Mouse (Mus musculus) natural killer cell, adult 2 months (primary cell): ENCODE results near the gene Bphl.
A peak's percentile ranks its signal among the peaks of the same experiment; 100 is the strongest.

Source experiments
- DNase-seq, 2 experiments: peaks; one replicate each; pipeline ENCODE4 v3.0.0; 2022; ENCODE audit warnings: low spot score in 2 of 2

Gene Bphl

GRCm38 (mm10) chr13:34088201-34088649, 50.8 kb downstream of the Bphl start:
- peak in 1 of 2 experiments; percentile 12 for DNase-seq

- no peak for DNase-seq
Measured at GRCm38 (mm10) chr13:34088871-34089288, 51.5 kb downstream of the Bphl start.

- no peak for DNase-seq
Measured at GRCm38 (mm10) chr13:34089358-34089757, 52.0 kb downstream of the Bphl start.

DNA sequence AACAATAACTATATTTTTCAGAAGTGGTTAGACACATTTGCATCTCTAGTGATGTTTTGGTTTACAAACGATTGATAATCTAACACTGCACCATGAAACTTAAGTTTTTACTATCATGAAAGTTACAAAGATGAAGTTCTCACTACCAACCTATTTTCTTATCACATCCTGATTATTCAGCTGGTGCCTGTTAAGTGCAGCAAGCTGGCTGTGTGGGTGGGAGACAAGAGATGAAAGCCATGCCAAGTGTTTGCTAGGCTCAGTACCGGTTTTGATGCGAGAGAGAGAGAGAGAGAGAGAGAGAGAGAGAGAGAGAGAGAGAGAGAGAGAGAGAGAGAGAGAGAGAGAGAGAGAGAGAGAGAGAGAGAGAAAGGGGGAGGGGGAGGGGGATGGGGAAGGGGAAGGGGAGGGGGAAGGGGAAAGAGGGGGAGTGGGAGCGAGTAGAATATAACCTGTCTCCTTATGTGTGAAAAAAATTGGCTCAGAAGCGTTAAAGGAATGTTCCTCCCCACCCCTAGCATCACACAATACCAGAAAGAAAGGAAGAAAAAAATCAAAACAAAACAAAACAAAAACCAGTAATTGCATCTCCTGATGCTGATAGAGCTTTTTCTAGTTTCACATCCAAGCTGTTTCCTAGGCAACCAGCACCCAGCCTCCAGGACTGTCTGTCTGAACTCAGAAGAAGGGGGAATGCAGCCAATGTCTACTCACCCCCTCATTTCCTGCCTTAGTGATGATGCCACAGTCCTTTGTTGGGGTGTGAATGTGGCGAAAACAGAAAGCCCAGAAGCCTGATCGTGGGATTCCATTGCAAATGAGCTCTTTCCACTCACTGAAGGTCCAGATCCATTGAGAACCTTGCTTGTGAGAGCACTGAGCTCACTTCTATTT, 58.4 kb downstream of the Bphl start:
- peak; percentile 17 to 27 for DNase-seq

DNA sequence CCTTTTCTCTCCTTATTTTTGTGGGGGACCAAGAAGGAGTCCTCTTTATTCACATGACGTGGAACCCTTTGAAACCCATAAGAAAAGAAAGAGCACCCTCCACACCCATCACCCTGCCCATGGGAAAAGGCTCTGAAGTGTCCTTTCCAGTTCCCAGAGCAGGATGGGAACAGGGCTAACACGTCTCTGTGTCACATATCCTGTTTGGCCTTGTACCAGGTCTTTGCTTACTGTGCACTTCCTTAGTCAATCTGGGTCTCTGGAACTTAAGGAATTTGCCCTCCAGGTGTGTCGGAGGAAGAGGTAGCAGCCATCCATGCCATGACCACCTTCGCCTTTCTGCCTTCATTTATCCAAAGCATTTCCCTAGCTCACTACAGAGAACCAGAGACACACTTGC, 59.1 kb downstream of the Bphl start:
- DNase-seq: no peak

DNA sequence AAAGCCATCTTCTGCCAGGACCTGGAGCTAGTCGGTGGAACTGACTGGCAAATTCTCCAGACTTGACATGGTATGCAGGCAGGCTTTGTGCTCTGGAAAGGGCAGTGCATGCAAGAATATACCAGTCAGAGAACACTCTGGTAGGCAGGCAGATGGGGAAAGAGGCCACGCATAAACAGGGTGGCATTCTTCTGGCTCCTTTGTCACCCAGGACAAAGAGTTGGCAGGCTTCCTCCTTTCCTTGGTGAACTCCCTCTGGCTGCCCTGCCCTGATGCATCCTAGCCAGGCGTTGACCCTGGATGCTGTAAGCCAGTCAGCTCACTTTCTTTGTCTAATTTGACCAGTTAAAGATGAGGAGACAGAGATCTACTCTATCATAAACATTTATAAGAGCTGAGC, 59.7 kb downstream of the Bphl start:
- no peak for DNase-seq

GRCm38 (mm10) chr13:34100733-34101132, 63.3 kb downstream of the Bphl start:
- DNase-seq: no peak

- DNase-seq: no peak
Measured at GRCm38 (mm10) chr13:34101247-34101646, 63.9 kb downstream of the Bphl start.

- DNase-seq: no peak
Measured at GRCm38 (mm10) chr13:34101908-34102307, 64.5 kb downstream of the Bphl start.

DNA sequence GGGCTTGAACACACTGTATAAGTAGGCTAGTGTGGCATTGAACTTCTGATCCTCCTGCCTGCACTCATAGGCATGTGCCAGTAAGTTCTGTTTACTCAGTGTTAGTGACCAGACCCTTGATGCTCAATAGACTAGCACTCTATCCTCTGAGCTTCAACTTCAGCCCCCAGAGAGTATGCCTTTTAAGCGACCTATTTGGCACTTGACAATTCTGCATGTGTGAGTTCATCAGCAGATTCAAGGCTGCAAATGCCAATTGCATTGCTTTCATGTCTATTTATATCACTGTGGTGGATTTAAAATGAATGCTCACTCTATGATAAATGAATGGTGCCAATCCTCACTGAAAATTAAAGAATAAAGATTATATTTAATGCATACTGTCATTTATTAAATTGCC, 68.0 kb downstream of the Bphl start:
- no peak for DNase-seq

- no peak for DNase-seq
Measured at GRCm38 (mm10) chr13:34106256-34106655, 68.9 kb downstream of the Bphl start.

GRCm38 (mm10) chr13:34106999-34107398, 69.6 kb downstream of the Bphl start:
- DNase-seq: no peak

DNA sequence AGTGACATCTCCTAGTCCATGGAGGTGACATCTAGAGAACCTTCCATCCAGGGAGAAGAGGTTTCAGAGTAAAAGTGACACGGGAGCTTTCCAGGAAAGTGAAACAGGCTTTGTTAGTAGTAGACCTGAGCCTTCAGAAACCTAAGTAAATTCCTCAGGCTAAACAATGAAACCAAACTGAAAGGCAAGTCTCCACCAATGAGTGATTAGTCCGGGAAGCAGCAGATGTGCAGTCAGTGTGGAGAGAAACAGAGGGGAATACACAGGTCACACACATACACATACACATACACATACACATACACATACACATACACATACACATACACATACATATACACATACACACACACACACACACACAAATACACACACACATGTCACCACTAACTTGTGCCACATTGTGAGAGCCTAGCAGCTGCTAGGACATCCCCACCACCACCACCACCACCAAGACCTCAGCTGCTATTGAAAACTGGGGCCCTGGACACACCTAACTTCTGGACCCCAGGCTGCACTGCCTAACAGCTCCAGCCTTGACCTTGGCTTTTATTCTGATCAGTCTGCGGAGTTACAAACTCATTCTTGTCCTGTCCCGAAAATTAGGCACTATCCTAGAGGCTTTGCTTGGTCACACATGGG, 71.8 kb downstream of the Bphl start:
- DNase-seq: no peak

GRCm38 (mm10) chr13:34109677-34110058, 72.3 kb downstream of the Bphl start:
- DNase-seq: no peak

GRCm38 (mm10) chr13:34111019-34111418, 73.6 kb downstream of the Bphl start:
- no peak for DNase-seq

DNA sequence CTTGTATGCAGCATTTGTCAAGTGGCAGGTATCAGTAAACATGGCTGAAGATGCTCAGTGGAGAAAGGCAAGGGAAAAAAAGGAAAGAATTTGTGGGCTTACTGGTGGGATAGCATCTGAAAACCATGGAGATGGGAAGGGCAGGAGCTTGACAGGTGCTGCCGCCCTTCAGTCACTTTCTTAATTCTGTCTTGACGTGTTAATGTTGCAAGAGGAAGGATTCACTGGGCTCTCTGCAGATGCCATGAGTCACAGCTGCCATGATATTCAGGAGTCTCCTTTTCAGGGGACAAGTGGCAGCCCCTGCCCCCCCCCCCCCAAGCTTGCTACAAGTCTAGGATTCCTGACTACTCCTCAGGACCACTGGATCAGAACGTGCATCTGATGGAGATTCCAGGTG, 74.5 kb downstream of the Bphl start:
- no peak for DNase-seq

GRCm38 (mm10) chr13:34112369-34113081, 75.1 kb downstream of the Bphl start:
- DNase-seq: no peak

DNA sequence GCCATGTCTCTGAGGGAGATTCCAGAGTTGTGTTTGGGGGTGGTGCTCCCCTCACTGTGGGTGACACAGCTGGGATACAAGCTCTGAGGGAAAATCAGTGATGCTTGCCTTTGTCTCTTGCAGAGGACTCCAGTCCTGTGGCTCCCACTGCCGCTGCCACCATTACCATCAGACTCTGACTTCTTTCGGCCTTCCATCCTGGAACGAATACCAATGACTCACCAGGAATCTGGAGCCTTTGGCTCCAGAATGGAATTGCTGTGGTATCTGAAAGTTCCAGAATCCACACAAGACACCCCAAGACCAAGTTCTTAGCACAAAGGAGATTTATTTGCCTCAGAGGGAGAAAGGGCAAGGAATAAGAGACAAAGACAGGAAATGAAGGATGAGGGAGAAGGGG, 75.7 kb downstream of the Bphl start:
- no peak for DNase-seq

GRCm38 (mm10) chr13:34114654-34115053, 77.3 kb downstream of the Bphl start:
- DNase-seq: no peak

GRCm38 (mm10) chr13:34116508-34116907, 79.1 kb downstream of the Bphl start:
- DNase-seq: no peak

DNA sequence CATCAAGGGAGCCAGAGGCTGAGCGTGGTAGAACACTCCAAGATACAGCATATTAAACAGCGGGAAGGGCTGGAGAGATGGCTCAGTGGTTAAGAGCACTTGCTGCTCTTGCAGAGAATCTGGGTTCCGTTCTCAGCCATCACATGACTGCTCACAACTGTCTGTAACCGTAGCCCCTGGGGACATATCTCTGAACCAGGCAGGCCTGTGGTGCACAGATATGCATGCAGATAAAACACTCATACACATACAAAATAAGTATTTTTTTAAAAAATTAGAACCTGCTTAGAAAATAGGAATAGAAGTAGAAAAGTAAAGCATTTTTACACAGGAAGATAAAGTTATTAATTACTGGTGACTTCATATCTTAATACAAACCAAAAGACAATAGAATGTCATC, 81.4 kb downstream of the Bphl start:
- peak in 1 of 2 experiments; percentile 11 for DNase-seq

DNA sequence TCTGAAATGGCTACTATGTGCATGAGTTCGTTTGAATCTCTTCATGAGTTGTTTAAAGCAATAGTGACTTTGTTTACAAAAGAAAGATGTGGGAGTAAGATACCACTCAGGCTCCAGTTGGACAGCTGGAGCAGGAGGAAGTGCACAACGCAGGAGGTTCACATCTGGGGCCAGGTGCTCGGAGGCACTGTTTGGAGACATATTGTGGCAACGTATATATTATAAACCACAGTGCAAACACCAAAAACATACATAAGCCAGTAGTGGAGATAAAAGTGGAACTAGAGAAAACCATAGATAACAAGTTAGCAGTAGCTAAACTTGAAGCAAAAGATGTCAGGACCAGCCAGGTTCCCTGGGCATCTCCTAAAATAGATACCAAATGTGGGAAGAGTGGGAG, 82.0 kb downstream of the Bphl start:
- no peak for DNase-seq
